Mouse (Mus musculus) olfactory bulb, adult 2 months (tissue): ENCODE measurements around the gene Kif19a.

Experiments used
- CTCF ChIP-seq: fragments of 200-500 bp; IDR thresholded peaks from 2 replicates; pipeline ENCODE4 v1.5.1; 2012; ENCODE audit warnings: low read depth, mild to moderate bottlenecking, low read length, moderate library complexity; ENCODE audit not compliant: insufficient read depth
- POLR2A ChIP-seq: fragments of 200-500 bp; IDR thresholded peaks from 2 replicates; pipeline ENCODE4 v1.6.1; 2012; ENCODE audit warnings: mild to moderate bottlenecking, low read depth, low read length, moderate library complexity; ENCODE audit not compliant: insufficient read depth

DNA sequence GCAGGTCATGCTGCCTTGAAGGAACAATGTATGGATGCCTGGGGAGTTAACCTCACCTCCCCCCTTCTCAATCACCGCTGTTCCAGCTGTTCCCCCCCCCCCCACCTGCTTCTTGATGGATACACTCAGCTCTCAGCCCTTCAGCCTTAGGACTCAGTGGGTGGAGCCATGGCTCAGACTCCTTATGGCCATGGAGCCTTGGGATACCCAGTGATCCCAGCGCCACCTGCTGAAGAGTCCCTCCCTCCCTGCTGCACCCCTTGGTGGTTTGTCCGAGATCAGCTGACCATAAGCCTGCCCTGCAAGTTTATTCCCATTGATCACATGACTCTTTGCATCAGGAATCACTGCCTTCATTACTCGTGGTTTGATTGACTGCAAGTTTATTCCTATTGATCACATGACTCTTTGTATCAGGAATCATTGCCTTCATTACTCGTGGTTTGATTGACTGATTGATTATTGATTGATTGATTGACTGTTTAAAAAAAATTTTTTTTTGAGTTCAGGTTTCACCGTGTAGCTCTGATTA is 35.3 kb upstream of the Kif19a start:
- TF ChIP-seq POLR2A (no peak), CTCF (no peak)
